8 mouse cellular contexts compared by ENCODE assay signal in genomic region chr6:142345440-142346038, GRCm38 (mm10). TPM values are rescaled to one million over a fixed set of nuclear protein-coding genes. Genes with fewer than 3 reads are reported as not detected.
DNase-seq lines count a peak whose midpoint lies in the region; ATAC-seq lines count a peak whose summit lies in the region.

TSS of gene Pyroxd1 (plus strand) at chr6:142345654.

- peak within 1 kb of the TSS; percentile 82 for H3K9ac ChIP-seq in heart, embryonic 16.5 days (ENCODE audit: low read length)
- H3K9ac ChIP-seq in liver, embryonic 15.5 days: peak within 1 kb of the TSS; percentile 52
- peak within 1 kb of the TSS; percentile 66 for H3K9ac ChIP-seq in neural tube, embryonic 12.5 days

- no peaks in the 10 kb centered on the region for H3K27me3 ChIP-seq in forebrain, embryonic 10.5 days (ENCODE audit: poor library complexity, severe bottlenecking)
- H3K27me3 ChIP-seq in heart, embryonic 16.5 days (ENCODE audit: control insufficient read depth, insufficient read depth, low read length): no peaks in the 10 kb centered on the region
- H3K27me3 ChIP-seq in liver, embryonic 15.5 days: no peaks in the 10 kb centered on the region
- no peaks in the 10 kb centered on the region for H3K27me3 ChIP-seq in neural tube, embryonic 12.5 days (replicated peaks)

- H3K27ac ChIP-seq in forebrain, embryonic 10.5 days: peak within 1 kb of the TSS; percentile 89
- H3K27ac ChIP-seq in heart, embryonic 16.5 days (ENCODE audit: low read length): peak within 1 kb of the TSS; percentile 84
- H3K27ac ChIP-seq in liver, embryonic 15.5 days (replicated peaks): peak within 1 kb of the TSS; percentile 82
- no peak within 1 kb of the TSS for H3K27ac ChIP-seq in neural tube, embryonic 12.5 days

- H3K4me3 ChIP-seq in forebrain, embryonic 10.5 days: peak within 1 kb of the TSS; percentile 69
- peak within 1 kb of the TSS; percentile 95 for H3K4me3 ChIP-seq in heart, embryonic 16.5 days (ENCODE audit: low read length)
- peak within 1 kb of the TSS; percentile 76 for H3K4me3 ChIP-seq in liver, embryonic 15.5 days (replicated peaks)
- peak within 1 kb of the TSS; percentile 62 for H3K4me3 ChIP-seq in neural tube, embryonic 12.5 days

- under 1% methylated on average over 48 of the region's 48 CpGs for WGBS in forebrain, embryonic 10.5 days
- WGBS in heart, embryonic 16.5 days: under 1% methylated on average over 48 of the region's 48 CpGs
- under 1% methylated on average over 48 of the region's 48 CpGs for WGBS in liver, embryonic 15.5 days (ENCODE audit: insufficient replicate concordance)
- under 1% methylated on average over 48 of the region's 48 CpGs for WGBS in neural tube, embryonic 12.5 days

- H3K4me1 ChIP-seq in forebrain, embryonic 10.5 days: peaks cover 9% of the 10 kb centered on the region
- H3K4me1 ChIP-seq in heart, embryonic 16.5 days (ENCODE audit: control insufficient read depth, insufficient read depth, low read length): peaks cover 4% of the 10 kb centered on the region
- peaks cover 21% of the 10 kb centered on the region for H3K4me1 ChIP-seq in liver, embryonic 15.5 days (replicated peaks)
- no peaks in the 10 kb centered on the region for H3K4me1 ChIP-seq in neural tube, embryonic 12.5 days

- peak; percentile 95 for ATAC-seq in heart, embryonic 16.5 days (replicated peaks; ENCODE audit: extremely low read depth, insufficient read depth, low FRiP score)
- peak; percentile 93 for ATAC-seq in liver, embryonic 15.5 days (ENCODE audit: insufficient read depth)
- peak; percentile 94 for ATAC-seq in neural tube, embryonic 12.5 days (ENCODE audit: low FRiP score, low read depth)

- peak; percentile 81 to 88 for DNase-seq in CD8-positive naive resting alpha-beta T cell, adult 2 months (ENCODE audit: low read depth in 2 of 2, low spot score in 2 of 2)
- peak; percentile 62 for DNase-seq in c-Kit-positive CD71-negative TER-119-negative erythroid progenitor cells, embryonic 14.5 days (ENCODE audit: low read depth)
- peak; percentile 89 for DNase-seq in forebrain, embryonic 10.5 days (ENCODE audit: extremely low spot score, low spot score)
- peak; percentile 89 to 91 for DNase-seq in kidney, postnatal 36 days
- DNase-seq in telencephalon, adult 2 months (ENCODE audit: low read depth, low spot score): peak; percentile 96

- H3K9me3 ChIP-seq in forebrain, embryonic 10.5 days: no peaks in the 10 kb centered on the region
- H3K9me3 ChIP-seq in heart, embryonic 16.5 days (replicated peaks; ENCODE audit: control insufficient read depth, low read length): no peaks in the 10 kb centered on the region
- no peaks in the 10 kb centered on the region for H3K9me3 ChIP-seq in liver, embryonic 15.5 days (replicated peaks)
- H3K9me3 ChIP-seq in neural tube, embryonic 12.5 days: no peaks in the 10 kb centered on the region

- peak within 1 kb of the TSS; percentile 77 for H3K4me2 ChIP-seq in heart, embryonic 16.5 days (ENCODE audit: low read depth, low read length)
- H3K4me2 ChIP-seq in liver, embryonic 15.5 days: peak within 1 kb of the TSS; percentile 76
- H3K4me2 ChIP-seq in neural tube, embryonic 12.5 days (replicated peaks): peak within 1 kb of the TSS; percentile 53

- H3K36me3 ChIP-seq in forebrain, embryonic 10.5 days (replicated peaks): peaks cover 22% of the 10 kb centered on the region
- 0 out of 2 replicates have a peak, but pooled peaks cover 6% of the 10 kb centered on the region for H3K36me3 ChIP-seq in heart, embryonic 16.5 days (ENCODE audit: control insufficient read depth, insufficient read depth)
- H3K36me3 ChIP-seq in liver, embryonic 15.5 days (replicated peaks): peaks cover 9% of the 10 kb centered on the region; the same call in 1 of the 2 replicates
- H3K36me3 ChIP-seq in neural tube, embryonic 12.5 days: peaks cover 15% of the 10 kb centered on the region; the same call in 1 of the 2 replicates

RNA-seq across cellular contexts. Expression of gene Pyroxd1, which starts in this region (rescaled TPM):
- polyA plus RNA-seq in forebrain, embryonic 10.5 days (2016; fragmentation: Nextera tagmentation; extraction: Ambion mirVana): 19.7 and 20.8 TPM in 2 replicates
- polyA plus RNA-seq in heart, embryonic 16.5 days (2015; fragmentation: Nextera tagmentation; extraction: Ambion mirVana): 12.6 and 14.2 TPM in 2 replicates
- 4.9 and 5.9 TPM in 2 replicates for polyA plus RNA-seq in liver, embryonic 15.5 days (2015; fragmentation: Nextera tagmentation; extraction: Ambion mirVana)
- 23.5 and 24.4 TPM in 2 replicates for polyA plus RNA-seq in neural tube, embryonic 12.5 days (2016; fragmentation: Nextera tagmentation; extraction: Ambion mirVana)
